ENCODE assay signal across 10 mouse cellular contexts in the genomic region with DNA sequence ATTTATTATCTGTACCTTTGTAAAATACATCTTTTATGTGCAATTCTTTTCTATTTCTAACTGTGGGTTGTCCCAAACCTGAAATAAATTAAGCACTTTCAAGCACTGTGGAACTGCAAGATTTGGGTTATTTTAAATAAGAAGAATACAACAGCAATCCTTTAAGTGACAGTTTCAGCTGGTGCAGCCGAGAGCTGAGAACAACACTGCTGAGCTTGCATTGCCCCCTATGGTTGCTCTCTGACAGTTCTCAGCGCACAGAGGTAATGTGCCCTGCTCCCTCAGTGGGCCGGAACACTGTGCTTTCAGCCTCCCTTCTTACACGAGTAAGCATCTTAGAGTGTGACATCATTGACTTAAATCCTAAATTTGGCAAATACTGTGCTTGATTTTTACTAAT.
DNase-seq lines count a peak whose midpoint lies in the region; ATAC-seq and TF ChIP-seq lines count a peak whose summit lies in the region.
"Had no signal": no experiment of that assay in that cellular context is flagged by ENCODE, and none has a peak within 500 bp of the region (broad histone marks: within the 10 kb centered on the region; RNA-seq: fewer than 3 reads in every experiment).

No protein-coding gene starts in this region.

- no peaks in the 10 kb centered on the region for H3K9me3 ChIP-seq in hindbrain, embryonic 11.5 days (ENCODE audit: control insufficient read depth, low read length)
- H3K9me3 ChIP-seq in midbrain, postnatal 0 days (ENCODE audit: low read length): no peaks in the 10 kb centered on the region
- H3K9me3 ChIP-seq in intestine, embryonic 15.5 days: no peaks in the 10 kb centered on the region
- H3K9me3 ChIP-seq: heart, embryonic 13.5 days had no signal

- H3K9ac ChIP-seq in hindbrain, embryonic 11.5 days (ENCODE audit: low read depth, low read length): no peak overlapping the region
- H3K9ac ChIP-seq in midbrain, postnatal 0 days (replicated peaks; ENCODE audit: low read length, poor library complexity, severe bottlenecking): no peak overlapping the region
- no peak overlapping the region for H3K9ac ChIP-seq in intestine, embryonic 15.5 days
- H3K9ac ChIP-seq: heart, embryonic 13.5 days; liver, embryonic 13.5 days had no signal

- no peaks in the 10 kb centered on the region for H3K27me3 ChIP-seq in hindbrain, embryonic 11.5 days (ENCODE audit: control insufficient read depth, insufficient read depth, low read length)
- no peaks in the 10 kb centered on the region for H3K27me3 ChIP-seq in midbrain, postnatal 0 days (ENCODE audit: insufficient read depth, low read length)
- H3K27me3 ChIP-seq in thymus, adult 2 months (ENCODE audit: control insufficient read depth, insufficient read depth, low read length): no peaks in the 10 kb centered on the region
- no peaks in the 10 kb centered on the region for H3K27me3 ChIP-seq in intestine, embryonic 15.5 days (replicated peaks)
- H3K27me3 ChIP-seq: heart, embryonic 13.5 days; liver, embryonic 13.5 days had no signal

- peak; percentile 88 for ATAC-seq in frontal cortex, adult (ENCODE audit: low TSS enrichment)
- ATAC-seq in hindbrain, embryonic 11.5 days (ENCODE audit: low FRiP score): peak; percentile 93
- 0 out of 2 replicates have a peak, but pooled peaks have one; percentile 74 for ATAC-seq in midbrain, postnatal 0 days (ENCODE audit: low FRiP score)
- no peak for ATAC-seq in activated CD4-positive, CD25-positive, alpha-beta regulatory T cell, adult 4 months
- ATAC-seq in intestine, embryonic 15.5 days: no peak

- DNase-seq in frontal cortex, postnatal 25 days (ENCODE audit: low spot score in 2 of 2): no peak
- peak; percentile 59 for DNase-seq in hindbrain, embryonic 11.5 days (ENCODE audit: low spot score)
- peak; percentile 65 for DNase-seq in midbrain, postnatal 0 days (ENCODE audit: low spot score)
- DNase-seq in thymus, adult 2 months: no peak
- DNase-seq: liver, embryonic 13.5 days had no signal

- no peak for TF ChIP-seq POLR2A in cortical plate, adult 2 months (IDR thresholded peaks at IDR 0.05; ENCODE audit: extremely low read depth, insufficient read depth, low read length)
- TF ChIP-seq POLR2A in thymus, adult 2 months (IDR thresholded peaks at IDR 0.05; ENCODE audit: control insufficient read depth, extremely low read depth, insufficient read depth, low read length, poor library complexity): no peak

- H3K36me3 ChIP-seq in hindbrain, embryonic 11.5 days (ENCODE audit: control insufficient read depth, insufficient read depth, low read length): no peaks in the 10 kb centered on the region
- no peaks in the 10 kb centered on the region for H3K36me3 ChIP-seq in midbrain, postnatal 0 days (ENCODE audit: insufficient read depth, low read length)
- H3K36me3 ChIP-seq in thymus, adult 2 months (ENCODE audit: control insufficient read depth, insufficient read depth, low read length): no peaks in the 10 kb centered on the region
- no peaks in the 10 kb centered on the region for H3K36me3 ChIP-seq in intestine, embryonic 15.5 days
- H3K36me3 ChIP-seq: heart, embryonic 13.5 days; liver, embryonic 13.5 days had no signal

- TF ChIP-seq CTCF in cortical plate, adult 2 months (IDR thresholded peaks at IDR 0.05; ENCODE audit: extremely low read depth, insufficient read depth, low read length): peak; percentile 53; the same call in 1 of the 2 replicates
- peak; percentile 76 for TF ChIP-seq CTCF in midbrain, postnatal 0 days (IDR thresholded peaks at IDR 0.05)
- no peak for TF ChIP-seq CTCF in thymus, adult 2 months (IDR thresholded peaks at IDR 0.05; ENCODE audit: borderline replicate concordance, control insufficient read depth, extremely low read depth, insufficient read depth, low read length, poor library complexity)

- H3K4me1 ChIP-seq in cortical plate, adult 2 months (ENCODE audit: control insufficient read depth, insufficient read depth, low read length): no peaks in the 10 kb centered on the region
- H3K4me1 ChIP-seq in hindbrain, embryonic 11.5 days (replicated peaks; ENCODE audit: control insufficient read depth, insufficient read depth, low read length): no peaks in the 10 kb centered on the region
- H3K4me1 ChIP-seq in midbrain, postnatal 0 days (ENCODE audit: insufficient read depth, low read length): no peaks in the 10 kb centered on the region
- H3K4me1 ChIP-seq in thymus, adult 2 months (replicated peaks; ENCODE audit: control insufficient read depth, insufficient read depth, low read length): no peaks in the 10 kb centered on the region
- H3K4me1 ChIP-seq in intestine, embryonic 15.5 days (replicated peaks): no peaks in the 10 kb centered on the region
- H3K4me1 ChIP-seq: heart, embryonic 13.5 days; liver, embryonic 13.5 days had no signal

- 8% methylated on average over 4 of the region's 4 CpGs for WGBS in hindbrain, embryonic 11.5 days
- WGBS in midbrain, postnatal 0 days: 6% methylated on average over 4 of the region's 4 CpGs
- WGBS in thymus, adult 2 months: 48% methylated on average over 4 of the region's 4 CpGs
- 35% methylated on average over 4 of the region's 4 CpGs for WGBS in intestine, embryonic 15.5 days

- no peak overlapping the region for H3K27ac ChIP-seq in cortical plate, adult 2 months (ENCODE audit: insufficient read depth, low read length)
- no peak overlapping the region for H3K27ac ChIP-seq in hindbrain, embryonic 11.5 days (ENCODE audit: low read depth, low read length)
- no peak overlapping the region for H3K27ac ChIP-seq in midbrain, postnatal 0 days (ENCODE audit: low read depth, low read length)
- H3K27ac ChIP-seq in thymus, adult 2 months (ENCODE audit: control insufficient read depth, insufficient read depth, low read length): no peak overlapping the region
- no peak overlapping the region for H3K27ac ChIP-seq in intestine, embryonic 15.5 days
- H3K27ac ChIP-seq: heart, embryonic 13.5 days; liver, embryonic 13.5 days had no signal

- no peak overlapping the region for H3K4me3 ChIP-seq in cortical plate, adult 2 months (ENCODE audit: insufficient read depth, low read length)
- no peak overlapping the region for H3K4me3 ChIP-seq in hindbrain, embryonic 11.5 days (ENCODE audit: low read depth, low read length)
- H3K4me3 ChIP-seq in midbrain, postnatal 0 days (ENCODE audit: low read depth, low read length): no peak overlapping the region
- no peak overlapping the region for H3K4me3 ChIP-seq in thymus, adult 2 months (ENCODE audit: control insufficient read depth, insufficient read depth, low read length)
- no peak overlapping the region for H3K4me3 ChIP-seq in intestine, embryonic 15.5 days (replicated peaks)
- H3K4me3 ChIP-seq: heart, embryonic 13.5 days; liver, embryonic 13.5 days had no signal

- H3K4me2 ChIP-seq in hindbrain, embryonic 11.5 days (replicated peaks; ENCODE audit: low read depth, low read length): no peak overlapping the region
- no peak overlapping the region for H3K4me2 ChIP-seq in midbrain, postnatal 0 days (ENCODE audit: low read depth, low read length, poor library complexity, severe bottlenecking)
- H3K4me2 ChIP-seq in intestine, embryonic 15.5 days (replicated peaks): no peak overlapping the region
- H3K4me2 ChIP-seq: heart, embryonic 13.5 days; liver, embryonic 13.5 days had no signal

Comparison
In these comparisons a context has a peak if more than half of its experiments do, and no peak if none do; other contexts are left out.
1. ATAC-seq: peak in frontal cortex, adult (single experiment), hindbrain, embryonic 11.5 days (single experiment) and midbrain, postnatal 0 days (single experiment); none in activated CD4-positive, CD25-positive, alpha-beta regulatory T cell, adult 4 months (single experiment) and intestine, embryonic 15.5 days (single experiment).
2. DNase-seq: peak in hindbrain, embryonic 11.5 days (single experiment) and midbrain, postnatal 0 days (single experiment); none in frontal cortex, postnatal 25 days (0 of 2) and thymus, adult 2 months (single experiment).